Mouse (Mus musculus): ENCODE measurements around the gene Utp3. TPM values are rescaled to one million over a fixed set of nuclear protein-coding genes. Genes with fewer than 3 reads are reported as not detected.

Utp3 gene
- total and polyA plus RNA-seq, 3 experiments, result 55.5 to 169 (median 66.6) TPM

- no peaks in the 10 kb centered on the region for H3K27me3 ChIP-seq (replicated peaks)
- dilution Hi-C loops (cut with MboI; ENCODE audit: extremely low pct_ligation_motif_present, extremely low pct_unique_long_range_greater_than_20kb, low sequenced_read_pairs), result no loop called here
- TF ChIP-seq ZNF384 (IDR thresholded peaks at IDR 0.05; ENCODE audit: low read depth, low read length) (no peak), POLR2AphosphoS2 (IDR thresholded peaks at IDR 0.05; ENCODE audit: low read depth, low read length) (no peak), MYC (IDR thresholded peaks at IDR 0.05; ENCODE audit: low read depth, low read length) (no peak), MAX (IDR thresholded peaks at IDR 0.05; ENCODE audit: low read length) (no peak), RAD21 (IDR thresholded peaks at IDR 0.05; ENCODE audit: low read depth, low read length) (no peak), NRF1 (IDR thresholded peaks at IDR 0.05; ENCODE audit: low read depth, low read length) (no peak), ZC3H11A (IDR thresholded peaks at IDR 0.05; ENCODE audit: low read depth, low read length) (no peak), IRF4 (IDR thresholded peaks at IDR 0.05; ENCODE audit: low read depth, low read length) (no peak), ZMIZ1 (IDR thresholded peaks at IDR 0.05; ENCODE audit: low read depth, low read length) (no peak), PAX5 (IDR thresholded peaks at IDR 0.05; ENCODE audit: low read length) (no peak), CHD2 (IDR thresholded peaks at IDR 0.05; ENCODE audit: low read length) (no peak), BHLHE40 (IDR thresholded peaks at IDR 0.05; ENCODE audit: low read depth, low read length) (no peak), USF2 (conservative IDR thresholded peaks at IDR 0.05; ENCODE audit: low read depth, low read length) (no peak), EP300 (IDR thresholded peaks at IDR 0.05; ENCODE audit: low read length) (no peak), GABPA (IDR thresholded peaks at IDR 0.05; ENCODE audit: insufficient replicate concordance, low read depth, low read length) (no peak), JUND (conservative IDR thresholded peaks at IDR 0.05; ENCODE audit: low read depth, low read length) (no peak), MXI1 (IDR thresholded peaks at IDR 0.05; ENCODE audit: low read depth, low read length) (no peak), TBP (conservative IDR thresholded peaks at IDR 0.05; ENCODE audit: low read depth, low read length) (no peak)
- no peak overlapping the region for H3K27ac ChIP-seq (ENCODE audit: insufficient read depth, low read depth)
- no peak overlapping the region for H3K4me3 ChIP-seq (replicated peaks in 1 of 3; ENCODE audit: low read depth in 2 of 3, low read length in 2 of 3, poor library complexity in 1 of 3)
- peaks cover 8% of the 10 kb centered on the region for H3K79me2 ChIP-seq (replicated peaks; ENCODE audit: control insufficient read depth, extremely low read depth, insufficient read depth, poor library complexity, severe bottlenecking)
- in situ Hi-C loops (cut with MboI; ENCODE audit: low pct_ligation_motif_present, low pct_unique_long_range_greater_than_20kb, low sequenced_read_pairs), result no loop called here
- H3K9me3 ChIP-seq (replicated peaks; ENCODE audit: low read length), result no peaks in the 10 kb centered on the region
- H3K36me3 ChIP-seq (replicated peaks in 1 of 2; ENCODE audit: control insufficient read depth in 1 of 2, insufficient read depth in 1 of 2, low read length in 1 of 2), result peaks cover 0 to 13% of the 10 kb centered on the region in 2 experiments
- DNase-seq (ENCODE audit: extremely low read depth), result no peak
- no peak overlapping the region for H3K9ac ChIP-seq (ENCODE audit: insufficient read depth, low read depth)
- peaks cover 5 to 23% of the 10 kb centered on the region in 2 experiments for H3K4me1 ChIP-seq (ENCODE audit: control insufficient read depth in 1 of 2, insufficient read depth in 2 of 2)
- no peak overlapping the region for H3K4me2 ChIP-seq (ENCODE audit: insufficient read depth, low read depth, poor library complexity, severe bottlenecking)
These were observed 50.5 kb downstream of the Utp3 start for GRCm38 (mm10) chr5:88604641-88605358.

Other genes with a start within 250 kb of the Utp3 start
- not detected in 2 replicates for gene Prol1, start 237.2 kb upstream of the Utp3 start, total RNA-seq (2012; rRNA removed)
- gene Prol1, start 237.2 kb upstream of the Utp3 start, total RNA-seq (2014; rRNA removed), result not detected in 2 replicates
- gene Prol1, start 237.2 kb upstream of the Utp3 start, polyA plus RNA-seq (2012; ENCODE audit: insufficient read length, low read depth), result not detected in 2 replicates
- gene Amtn, start 178.4 kb upstream of the Utp3 start, total RNA-seq (2012; rRNA removed), result 0.34 TPM in 1 of 2 replicates, not detected in the other
- gene Amtn, start 178.4 kb upstream of the Utp3 start, total RNA-seq (2014; rRNA removed), result not detected in 2 replicates
- not detected in 2 replicates for gene Amtn, start 178.4 kb upstream of the Utp3 start, polyA plus RNA-seq (2012; ENCODE audit: insufficient read length, low read depth)
- gene Ambn, start 98.5 kb upstream of the Utp3 start, total RNA-seq (2012; rRNA removed), result 0.08 TPM in 1 of 2 replicates, not detected in the other
- 0.20 TPM in 1 of 2 replicates, not detected in the other for gene Ambn, start 98.5 kb upstream of the Utp3 start, total RNA-seq (2014; rRNA removed)
- not detected in 2 replicates for gene Ambn, start 98.5 kb upstream of the Utp3 start, polyA plus RNA-seq (2012; ENCODE audit: insufficient read length, low read depth)
- gene Enam, start 66.5 kb upstream of the Utp3 start, total RNA-seq (2012; rRNA removed), result 0.04 TPM in 2 replicates
- not detected in 2 replicates for gene Enam, start 66.5 kb upstream of the Utp3 start, total RNA-seq (2014; rRNA removed)
- 0.09 TPM in 1 of 2 replicates, not detected in the other for gene Enam, start 66.5 kb upstream of the Utp3 start, polyA plus RNA-seq (2012; ENCODE audit: insufficient read length, low read depth)
- gene Jchain, start 26.6 kb upstream of the Utp3 start, total RNA-seq (2012; rRNA removed), result 477 and 729 TPM in 2 replicates
- 1,234 and 1,319 TPM in 2 replicates for gene Jchain, start 26.6 kb upstream of the Utp3 start, total RNA-seq (2014; rRNA removed)
- 336 and 364 TPM in 2 replicates for gene Jchain, start 26.6 kb upstream of the Utp3 start, polyA plus RNA-seq (2012; ENCODE audit: insufficient read length, low read depth)
- 13.6 and 17.2 TPM in 2 replicates for gene Rufy3, start 10.6 kb downstream of the Utp3 start, total RNA-seq (2012; rRNA removed)
- gene Rufy3, start 10.6 kb downstream of the Utp3 start, total RNA-seq (2014; rRNA removed), result 17.4 and 19.9 TPM in 2 replicates
- 21.8 and 22.3 TPM in 2 replicates for gene Rufy3, start 10.6 kb downstream of the Utp3 start, polyA plus RNA-seq (2012; ENCODE audit: insufficient read length, low read depth)
- 56.8 and 60.5 TPM in 2 replicates for gene Grsf1, start 121.7 kb downstream of the Utp3 start, total RNA-seq (2012; rRNA removed)
- gene Grsf1, start 121.7 kb downstream of the Utp3 start, total RNA-seq (2014; rRNA removed), result 109 and 115 TPM in 2 replicates
- 100 and 126 TPM in 2 replicates for gene Grsf1, start 121.7 kb downstream of the Utp3 start, polyA plus RNA-seq (2012; ENCODE audit: insufficient read length, low read depth)
- gene Mob1b, start 166.4 kb downstream of the Utp3 start, total RNA-seq (2012; rRNA removed), result 7.0 and 7.6 TPM in 2 replicates
- 11.9 and 13.0 TPM in 2 replicates for gene Mob1b, start 166.4 kb downstream of the Utp3 start, total RNA-seq (2014; rRNA removed)
- gene Mob1b, start 166.4 kb downstream of the Utp3 start, polyA plus RNA-seq (2012; ENCODE audit: insufficient read length, low read depth), result 9.0 and 10.5 TPM in 2 replicates
- gene Dck, start 210.5 kb downstream of the Utp3 start, total RNA-seq (2012; rRNA removed), result 13.7 and 15.4 TPM in 2 replicates
- gene Dck, start 210.5 kb downstream of the Utp3 start, total RNA-seq (2014; rRNA removed), result 31.2 and 33.9 TPM in 2 replicates
- 20.9 and 25.5 TPM in 2 replicates for gene Dck, start 210.5 kb downstream of the Utp3 start, polyA plus RNA-seq (2012; ENCODE audit: insufficient read length, low read depth)